Mouse (Mus musculus) midbrain, embryonic 10.5 days (tissue): ENCODE measurements around the gene Galnt11. TPM values are rescaled to one million over a fixed set of nuclear protein-coding genes. Genes with fewer than 3 reads are reported as not detected.
"Not testable (repeated sequence)": the region's sequence is repeated elsewhere in the genome, so short reads cannot be mapped to it uniquely, and the experiment has no call there.

Source experiments
- DNase-seq: peaks from one replicate; pipeline ENCODE4 v3.0.0-alpha.2; 2017; ENCODE audit warnings: low spot score
- H3K27ac ChIP-seq: fragments of 300-500 bp; sonication (generic); replicated peaks from 2 replicates; pipeline ENCODE4 v1.5.1; 2016; ENCODE audit warnings: mild to moderate bottlenecking
- H3K27me3 ChIP-seq: fragments of 300-500 bp; sonication (generic); 2 replicates; pipeline ENCODE4 v1.6.1; 2016; ENCODE audit warnings: low read depth, mild to moderate bottlenecking; ENCODE audit not compliant: poor library complexity, severe bottlenecking
- H3K36me3 ChIP-seq: fragments of 300-500 bp; sonication (generic); 2 replicates; pipeline ENCODE4 v1.6.1; 2016; ENCODE audit warnings: mild to moderate bottlenecking, moderate library complexity
- H3K4me1 ChIP-seq: fragments of 300-500 bp; sonication (generic); 2 replicates; pipeline ENCODE4 v1.6.1; 2016
- H3K4me3 ChIP-seq: fragments of 300-500 bp; sonication (generic); 2 replicates; pipeline ENCODE4 v1.5.1; 2016; ENCODE audit warnings: mild to moderate bottlenecking, moderate library complexity
- H3K9me3 ChIP-seq: fragments of 300-500 bp; sonication (generic); replicated peaks from 2 replicates; pipeline ENCODE4 v1.6.1; 2016; ENCODE audit warnings: mild to moderate bottlenecking
- WGBS: fragments of 180-500 bp; shearing (Covaris S2); methylation state at CpG from one replicate; pipeline ENCODE4 v1.1.7; 2016; 5-methylcytosine and 5-hydroxymethylcytosine counted together
- polyA plus RNA-seq: library from polyadenylated mRNA; unstranded; fragments of >200 nt; fragmentation: Nextera tagmentation; extraction: Ambion mirVana; gene quantifications from 2 replicates; pipeline ENCODE4 v1.2.1, GENCODE M21; 2016

The Galnt11 gene
- polyA plus RNA-seq, 1 experiment from 2014 or later: 30.1 TPM

- WGBS: 85% methylated on average over 6 of the region's 6 CpGs
- H3K27me3 ChIP-seq: no peaks in the 10 kb centered on the region
- H3K27ac ChIP-seq: no peak overlapping the region
- H3K9me3 ChIP-seq: no peaks in the 10 kb centered on the region
- no peaks in the 10 kb centered on the region for H3K36me3 ChIP-seq
- no peak for DNase-seq
- H3K4me1 ChIP-seq: no peaks in the 10 kb centered on the region
- H3K4me3 ChIP-seq: no peak overlapping the region
These were observed 6.7 kb upstream of the Galnt11 start for GRCm38 (mm10) chr5:25215006-25215405.

- peak within 1 kb of the TSS; percentile 95 for H3K27ac ChIP-seq
These were observed 1.3 kb downstream of the Galnt11 start, which contains the start of gene E130116L18Rik for GRCm38 (mm10) chr5:25222752-25223702. TSS of gene E130116L18Rik (minus strand) at chr5:25223153.

DNA sequence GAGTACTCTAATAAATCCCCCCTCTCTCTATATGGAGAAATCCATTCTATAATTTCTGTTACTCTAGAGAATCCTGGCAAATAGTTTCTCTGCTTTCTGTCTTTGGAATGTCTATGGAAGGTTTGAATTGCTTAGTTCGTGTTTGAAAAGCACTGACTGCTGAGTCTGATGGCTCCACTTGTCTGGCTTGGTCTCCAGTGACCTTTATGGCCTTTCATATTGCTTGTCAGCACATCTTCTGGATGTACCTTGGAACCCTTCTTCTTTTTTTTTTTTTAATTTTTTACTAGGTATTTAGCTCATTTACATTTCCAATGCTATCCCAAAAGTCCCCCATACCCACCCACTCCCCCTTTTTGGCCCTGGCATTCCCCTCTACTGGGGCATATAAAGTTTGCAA is 2.7 kb downstream of the Galnt11 start:
- H3K36me3 ChIP-seq: peaks cover 29% of the 10 kb centered on the region
- H3K27ac ChIP-seq, H3K9me3 ChIP-seq, H3K4me3 ChIP-seq, H3K27me3 ChIP-seq, H3K4me1 ChIP-seq, DNase-seq: not testable (repeated sequence)
- WGBS: 83% methylated on average over 1 of the region's 1 CpGs

More at GRCm38 (mm10) chr5:25222752-25223702, 1.3 kb downstream of the Galnt11 start, which contains the start of gene E130116L18Rik:
- H3K36me3 ChIP-seq: peaks cover 18% of the 10 kb centered on the region
- H3K4me1 ChIP-seq: peaks cover 9% of the 10 kb centered on the region
- H3K27me3 ChIP-seq: no peaks in the 10 kb centered on the region
- WGBS: 6% methylated on average over 71 of the region's 72 CpGs
- H3K9me3 ChIP-seq: no peaks in the 10 kb centered on the region
- peak; percentile 89 for DNase-seq
- H3K4me3 ChIP-seq: peak within 1 kb of the TSS; percentile 80

DNA sequence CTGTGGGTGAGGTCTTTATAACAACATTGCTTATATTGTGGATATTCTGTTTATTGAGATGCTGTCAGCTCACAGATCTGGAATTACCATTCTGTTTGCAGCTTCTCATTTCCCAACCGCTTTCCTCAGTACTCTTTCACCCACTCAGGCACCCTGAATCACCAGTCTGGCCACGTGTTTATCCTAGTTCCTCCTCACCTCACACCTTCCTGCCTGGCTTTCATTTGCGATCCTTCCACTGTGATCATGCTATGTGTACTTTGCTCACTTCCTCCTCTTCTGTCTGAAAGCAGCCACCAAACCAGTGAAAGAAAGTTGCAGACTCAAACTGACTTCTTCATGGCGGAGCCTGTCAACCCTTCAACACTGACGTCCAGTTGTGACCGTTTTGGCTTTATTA is 21.4 kb downstream of the Galnt11 start:
- Histone ChIP-seq H3K27ac (no peak overlapping the region), H3K4me1 (no peaks in the 10 kb centered on the region), H3K36me3 (peaks cover 12% of the 10 kb centered on the region), H3K9me3 (no peaks in the 10 kb centered on the region), H3K4me3 (no peak overlapping the region), H3K27me3 (no peaks in the 10 kb centered on the region)
- DNase-seq: no peak
- WGBS: 91% methylated on average over 6 of the region's 6 CpGs

DNA sequence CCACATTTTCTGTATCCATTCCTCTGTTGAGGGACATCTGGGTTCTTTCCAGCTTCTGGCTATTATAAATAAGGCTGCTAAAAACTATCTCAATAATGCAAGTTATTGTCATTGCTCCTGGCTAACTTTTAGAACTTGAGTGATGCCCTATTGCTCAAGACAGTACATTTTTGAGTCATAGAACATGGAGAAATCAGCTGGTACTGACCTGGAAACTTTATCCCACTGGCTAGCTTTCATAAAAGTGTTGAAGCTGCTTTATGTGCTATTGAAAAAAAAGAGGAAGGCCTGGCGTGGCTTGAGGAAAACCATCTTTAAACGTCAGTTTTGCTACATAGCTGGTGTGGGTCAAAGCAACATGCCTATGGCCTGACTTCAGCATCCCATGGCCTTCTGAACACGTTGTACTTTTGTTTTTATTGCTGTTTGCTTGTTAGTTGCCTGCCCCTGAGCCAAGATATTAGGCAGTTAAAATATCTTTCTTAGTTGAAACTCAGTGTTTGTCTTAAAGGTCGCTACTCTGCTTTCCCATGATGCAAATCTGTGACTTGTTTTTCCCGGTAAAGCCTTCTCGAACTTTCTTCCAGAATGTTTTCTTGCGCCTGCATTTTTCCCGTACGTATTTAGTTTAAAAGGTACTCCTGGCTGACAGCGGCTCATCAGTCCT is 24.2 kb downstream of the Galnt11 start:
- no peaks in the 10 kb centered on the region for H3K4me1 ChIP-seq
- WGBS: 91% methylated on average over 10 of the region's 10 CpGs
- H3K27me3 ChIP-seq: no peaks in the 10 kb centered on the region
- no peak overlapping the region for H3K4me3 ChIP-seq
- no peak overlapping the region for H3K27ac ChIP-seq
- H3K36me3 ChIP-seq: peaks cover 28% of the 10 kb centered on the region
- DNase-seq: no peak
- no peaks in the 10 kb centered on the region for H3K9me3 ChIP-seq

DNA sequence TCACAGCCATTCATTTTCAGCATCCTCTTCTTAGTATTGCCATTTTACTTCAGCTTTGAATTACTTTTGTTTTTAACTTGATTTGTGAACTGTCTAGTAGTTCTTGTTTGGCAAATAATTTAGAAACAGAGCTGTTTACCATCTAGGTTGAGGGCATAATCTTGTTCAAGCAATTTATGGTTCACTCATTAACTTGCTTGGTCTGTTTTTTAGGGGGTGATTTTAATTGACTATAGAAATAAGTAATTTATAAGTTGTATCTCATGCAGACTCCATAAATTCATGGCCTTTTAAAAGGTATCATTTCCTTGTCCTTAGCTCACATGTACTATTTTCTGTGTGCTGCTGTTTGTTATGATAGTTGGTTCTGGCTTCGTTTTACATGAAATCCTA is 24.8 kb downstream of the Galnt11 start:
- Histone ChIP-seq H3K27me3 (no peaks in the 10 kb centered on the region), H3K36me3 (peaks cover 31% of the 10 kb centered on the region), H3K27ac (no peak overlapping the region), H3K4me3 (no peak overlapping the region), H3K4me1 (no peaks in the 10 kb centered on the region), H3K9me3 (no peaks in the 10 kb centered on the region)
- no peak for DNase-seq
- 86% methylated on average over 1 of the region's 1 CpGs for WGBS

- peaks cover 34% of the 10 kb centered on the region for H3K36me3 ChIP-seq
- DNase-seq: no peak
- no peaks in the 10 kb centered on the region for H3K27me3 ChIP-seq
- no peaks in the 10 kb centered on the region for H3K9me3 ChIP-seq
- WGBS: 87% methylated on average over 3 of the region's 3 CpGs
- H3K4me3 ChIP-seq: no peak overlapping the region
- H3K27ac ChIP-seq: no peak overlapping the region
- no peaks in the 10 kb centered on the region for H3K4me1 ChIP-seq
These were observed 25.3 kb downstream of the Galnt11 start for GRCm38 (mm10) chr5:25247036-25247435.

GRCm38 (mm10) chr5:25252423-25252822 is 30.7 kb downstream of the Galnt11 start:
- Histone ChIP-seq H3K9me3 (no peaks in the 10 kb centered on the region), H3K27me3 (no peaks in the 10 kb centered on the region), H3K4me3 (no peak overlapping the region), H3K36me3 (peaks cover 83% of the 10 kb centered on the region), H3K27ac (no peak overlapping the region), H3K4me1 (no peaks in the 10 kb centered on the region)
- WGBS: 92% methylated on average over 2 of the region's 2 CpGs
- no peak for DNase-seq

DNA sequence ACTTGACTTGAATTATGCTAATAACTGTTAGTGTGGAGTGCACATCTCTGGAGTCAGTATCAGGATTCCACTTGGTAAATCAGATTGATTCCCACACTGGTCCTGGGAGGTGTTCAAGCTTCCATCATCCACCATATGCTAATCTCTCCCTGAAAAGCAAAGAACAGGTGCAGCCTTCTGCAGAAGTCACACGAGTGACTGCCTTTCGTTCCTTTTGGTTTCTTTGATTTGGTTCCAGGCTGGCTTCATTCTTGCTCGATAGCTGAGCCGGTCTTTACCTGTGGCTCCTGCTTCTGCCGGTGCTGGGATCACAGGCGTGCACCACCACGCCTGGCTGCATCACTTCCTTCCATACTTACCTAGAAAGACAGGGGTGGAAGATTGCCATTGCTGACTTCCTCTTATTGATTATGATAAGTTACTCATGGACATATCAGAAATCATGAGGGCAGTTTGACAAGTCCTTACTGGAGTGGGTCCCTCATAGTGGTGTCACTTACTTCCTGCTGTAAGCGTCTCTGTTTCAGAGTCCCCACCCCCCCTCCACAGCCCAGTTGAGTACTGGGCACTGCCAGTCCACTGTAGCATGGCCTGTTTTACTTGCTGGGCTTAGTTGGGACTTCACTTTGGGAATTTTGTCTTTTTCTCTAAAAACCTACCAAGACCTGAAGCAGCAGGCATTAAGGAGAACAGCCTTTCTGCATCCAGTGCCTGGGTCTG is 31.3 kb downstream of the Galnt11 start:
- Histone ChIP-seq H3K27me3 (no peaks in the 10 kb centered on the region), H3K4me3 (no peak overlapping the region), H3K36me3 (peaks cover 88% of the 10 kb centered on the region), H3K27ac (no peak overlapping the region), H3K4me1 (no peaks in the 10 kb centered on the region), H3K9me3 (no peaks in the 10 kb centered on the region)
- WGBS: 93% methylated on average over 8 of the region's 8 CpGs
- no peak for DNase-seq

GRCm38 (mm10) chr5:25254491-25254890 is 32.8 kb downstream of the Galnt11 start:
- no peaks in the 10 kb centered on the region for H3K27me3 ChIP-seq
- 95% methylated on average over 4 of the region's 4 CpGs for WGBS
- H3K4me1 ChIP-seq: no peaks in the 10 kb centered on the region
- H3K9me3 ChIP-seq: no peaks in the 10 kb centered on the region
- no peak overlapping the region for H3K4me3 ChIP-seq
- no peak overlapping the region for H3K27ac ChIP-seq
- peaks cover 94% of the 10 kb centered on the region for H3K36me3 ChIP-seq
- DNase-seq: no peak

DNA sequence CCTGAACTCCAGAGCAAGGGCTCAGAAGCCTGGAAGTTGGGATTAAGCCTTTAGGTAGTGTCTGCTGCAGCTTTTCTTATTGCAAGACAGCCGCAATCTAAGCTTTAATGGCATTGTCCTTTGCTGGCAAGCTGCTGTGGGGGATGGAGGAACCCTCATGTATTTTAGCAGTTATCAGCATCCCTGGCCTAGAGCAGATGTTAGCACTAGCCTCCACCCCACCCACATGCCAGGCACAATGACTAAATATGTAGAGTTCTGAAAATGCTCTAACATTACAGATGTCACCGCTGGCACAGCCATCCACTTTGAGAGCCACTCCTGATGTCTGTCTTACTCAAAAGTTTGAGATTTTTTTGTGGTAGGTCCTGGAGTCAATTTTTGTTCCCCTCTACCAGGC is 35.0 kb downstream of the Galnt11 start:
- no peaks in the 10 kb centered on the region for H3K9me3 ChIP-seq
- DNase-seq: no peak
- H3K4me3 ChIP-seq: no peak overlapping the region
- H3K4me1 ChIP-seq: no peaks in the 10 kb centered on the region
- 88% methylated on average over 2 of the region's 2 CpGs for WGBS
- no peak overlapping the region for H3K27ac ChIP-seq
- peaks cover 90% of the 10 kb centered on the region for H3K36me3 ChIP-seq
- H3K27me3 ChIP-seq: no peaks in the 10 kb centered on the region

- Histone ChIP-seq H3K27ac (no peak overlapping the region), H3K27me3 (no peaks in the 10 kb centered on the region), H3K36me3 (peaks cover 94% of the 10 kb centered on the region), H3K9me3 (no peaks in the 10 kb centered on the region), H3K4me3 (no peak overlapping the region), H3K4me1 (no peaks in the 10 kb centered on the region)
- no peak for DNase-seq
- 92% methylated on average over 6 of the region's 6 CpGs for WGBS
These were observed 39.7 kb downstream of the Galnt11 start for GRCm38 (mm10) chr5:25261452-25261851.
